Mouse (Mus musculus): ENCODE results near the gene Dhrs1.

DNA sequence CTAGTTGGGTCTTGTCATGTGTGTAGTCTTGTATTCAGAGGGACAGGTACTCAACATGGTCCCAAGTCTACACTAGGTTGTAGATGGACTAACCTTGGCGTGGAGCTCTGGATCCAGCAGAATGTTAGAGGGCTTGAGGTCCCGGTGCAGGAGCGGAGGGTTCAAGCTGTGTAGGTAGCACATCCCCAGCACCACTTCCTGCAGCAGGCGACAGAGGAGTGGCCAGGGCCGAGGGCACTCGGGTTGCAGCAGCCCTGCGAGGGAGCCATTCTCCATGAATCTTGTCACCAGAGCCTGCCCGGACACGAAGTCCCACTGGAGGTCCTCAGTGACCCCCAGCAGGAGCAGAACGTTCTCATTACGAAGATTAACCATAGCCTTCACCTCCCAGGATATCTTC lies 42.2 kb upstream of the Dhrs1 start:
- TF ChIP-seq CTCF (IDR thresholded peaks at IDR 0.05; ENCODE audit: control insufficient read depth, insufficient read depth, low read length) (no peak), POLR2A (IDR thresholded peaks at IDR 0.05; ENCODE audit: borderline replicate concordance, control insufficient read depth, low read depth, low read length) (no peak)

All from bone marrow, adult 2 months (tissue).